Mouse (Mus musculus): ENCODE measurements around the gene Akt1. TPM values are rescaled to one million over a fixed set of nuclear protein-coding genes. Genes with fewer than 3 reads are reported as not detected.
A peak's percentile ranks its signal among the peaks of the same experiment; 100 is the strongest.

Gene Akt1
- total RNA-seq, 2 experiments from 2014 or later = 352 to 392 TPM

- DNase-seq = peak; percentile 70
Observed at GRCm38 (mm10) chr12:112660576-112661326, 13.9 kb downstream of the Akt1 start.

DNA sequence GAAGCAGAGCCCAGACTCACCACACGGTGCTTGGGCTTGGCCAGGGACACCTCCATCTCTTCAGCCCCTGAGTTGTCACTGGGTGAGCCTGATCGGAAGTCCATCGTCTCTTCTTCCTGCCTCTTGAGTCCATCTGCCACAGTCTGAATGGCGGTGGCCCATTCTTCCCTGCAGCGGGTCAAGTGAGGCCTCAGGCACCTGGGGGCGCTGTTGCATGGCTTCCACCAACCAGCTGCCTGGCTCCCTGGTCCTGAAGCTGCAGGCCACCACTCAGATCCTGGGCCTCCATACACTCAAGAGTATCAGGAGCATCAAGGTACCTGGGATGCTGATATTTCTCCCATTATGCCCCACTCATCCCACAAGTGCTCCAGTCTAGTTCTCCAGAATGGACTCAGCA, 15.6 kb downstream of the Akt1 start:
- DNase-seq = peak; percentile 88

DNA sequence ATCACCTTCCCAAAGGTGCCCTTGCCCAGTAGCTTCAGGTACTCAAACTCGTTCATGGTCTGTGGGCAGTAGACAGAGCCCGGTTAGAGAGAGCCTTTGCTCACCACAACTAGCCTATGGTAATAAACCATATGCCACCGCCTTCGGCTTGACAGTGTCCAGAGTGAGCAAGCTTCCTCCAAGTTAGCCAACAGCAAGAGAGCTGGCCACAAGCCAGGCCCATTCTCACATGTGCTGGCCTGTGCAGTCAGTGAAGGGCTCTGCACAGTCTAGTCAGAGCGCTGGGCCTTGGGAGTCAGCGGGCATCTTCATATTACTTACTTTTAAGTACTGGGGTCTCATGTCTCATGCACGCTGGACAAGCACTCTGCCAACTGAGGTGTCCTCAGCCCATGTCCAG, 16.1 kb downstream of the Akt1 start:
- peak; percentile 51 for DNase-seq

DNA sequence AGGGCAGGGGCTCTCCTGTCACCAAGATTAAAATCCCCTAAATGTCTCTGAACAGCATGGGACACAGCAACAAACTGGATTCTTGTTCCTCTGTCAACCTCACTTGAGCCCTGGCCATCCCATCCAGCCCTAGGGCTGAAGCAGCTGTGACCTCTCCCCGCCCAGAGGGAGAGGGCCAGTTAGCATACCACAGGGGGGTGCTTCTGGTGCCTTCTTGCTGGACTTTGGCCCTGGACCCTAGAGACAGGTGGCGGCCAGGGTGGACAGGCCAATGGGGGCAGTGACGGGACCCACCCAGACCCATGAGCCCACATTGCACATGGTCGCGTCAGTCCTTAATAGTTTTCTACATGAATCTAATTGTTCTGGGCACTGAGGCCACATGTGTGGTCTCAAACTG, 20.6 kb downstream of the Akt1 start:
- no peak for DNase-seq

DNA sequence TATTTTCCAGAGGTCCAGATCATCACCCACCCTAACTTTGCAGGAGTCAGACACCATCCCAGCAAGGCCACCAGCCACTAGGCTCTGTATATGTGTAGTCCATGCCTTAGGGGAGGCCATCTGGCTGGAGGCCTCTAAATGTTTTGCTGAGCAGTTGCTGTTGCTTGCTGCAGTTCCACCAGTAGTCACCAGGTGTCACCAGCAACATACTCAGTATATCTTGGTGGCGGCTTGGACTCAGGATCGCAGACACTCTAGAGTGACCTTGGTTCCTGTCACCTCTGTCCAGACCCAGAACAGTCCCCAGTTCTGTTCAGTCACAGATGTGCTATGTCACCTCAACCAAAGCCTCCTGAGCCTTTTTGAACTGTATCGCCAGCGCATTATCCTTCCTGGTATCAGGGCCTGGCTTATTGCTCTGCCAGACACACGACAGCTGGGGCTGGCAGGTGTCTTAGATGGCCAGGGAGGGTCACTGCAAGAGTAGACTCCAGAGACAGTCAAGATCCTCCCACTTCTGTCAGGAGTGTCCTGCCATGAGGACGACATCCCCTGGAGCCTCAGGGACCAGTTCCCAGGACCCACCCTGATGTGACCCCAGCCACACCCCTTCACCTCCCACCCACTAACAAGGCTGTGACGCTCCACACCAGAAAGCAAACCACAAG, 21.4 kb downstream of the Akt1 start:
- peak; percentile 94 for DNase-seq

- no peak for DNase-seq
Observed at GRCm38 (mm10) chr12:112651778-112652439, 22.8 kb downstream of the Akt1 start.

- no peak for DNase-seq
Observed at GRCm38 (mm10) chr12:112648081-112648480, 26.6 kb downstream of the Akt1 start.

- DNase-seq = no peak
Observed at GRCm38 (mm10) chr12:112646139-112646538, 28.5 kb downstream of the Akt1 start.

- DNase-seq = peak; percentile 55
Observed at GRCm38 (mm10) chr12:112644855-112645506, 29.7 kb downstream of the Akt1 start.

- peak; percentile 99 for DNase-seq
Observed at GRCm38 (mm10) chr12:112644180-112644854, 30.4 kb downstream of the Akt1 start, which contains the start of gene Siva1. Gene Siva1, plus strand, starts transcription at chr12:112644679.

DNA sequence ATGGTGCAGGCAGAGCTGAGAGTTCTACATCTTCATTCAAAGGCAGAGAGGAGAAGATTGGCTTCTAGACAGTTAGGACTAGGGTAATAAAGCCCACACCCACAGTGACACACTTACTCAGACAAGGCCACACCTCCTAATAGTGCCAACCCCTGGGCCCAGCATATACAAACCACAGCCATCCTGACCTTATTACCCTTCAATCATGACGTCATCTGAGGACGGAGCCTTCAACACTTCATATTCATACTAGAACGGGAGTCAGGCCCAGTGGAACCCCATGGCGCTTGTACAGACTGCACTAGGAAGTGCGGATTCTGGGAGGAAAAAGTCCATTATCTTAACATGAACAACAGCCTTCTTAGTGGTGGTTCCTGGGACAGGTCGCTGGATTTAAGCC, 31.6 kb downstream of the Akt1 start:
- no peak for DNase-seq

DNA sequence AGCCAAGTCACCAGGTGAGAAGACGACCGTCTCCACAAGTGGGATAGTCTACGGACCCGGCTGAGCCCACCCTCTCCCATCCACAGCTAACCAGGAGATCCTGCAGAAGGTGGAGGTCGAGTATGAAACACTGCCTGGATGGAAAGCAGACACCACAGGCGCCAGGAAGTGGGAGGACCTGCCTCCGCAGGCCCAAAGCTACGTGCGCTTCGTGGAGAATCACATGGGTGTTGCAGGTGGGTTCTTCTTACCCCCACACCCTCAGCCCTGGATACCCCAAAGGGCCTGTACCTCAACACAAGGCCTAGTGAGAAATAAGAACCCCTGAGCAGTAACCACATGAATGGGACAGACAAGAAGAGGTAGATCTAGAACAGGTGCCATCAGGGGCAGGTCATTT, 35.2 kb downstream of the Akt1 start:
- no peak for DNase-seq

DNA sequence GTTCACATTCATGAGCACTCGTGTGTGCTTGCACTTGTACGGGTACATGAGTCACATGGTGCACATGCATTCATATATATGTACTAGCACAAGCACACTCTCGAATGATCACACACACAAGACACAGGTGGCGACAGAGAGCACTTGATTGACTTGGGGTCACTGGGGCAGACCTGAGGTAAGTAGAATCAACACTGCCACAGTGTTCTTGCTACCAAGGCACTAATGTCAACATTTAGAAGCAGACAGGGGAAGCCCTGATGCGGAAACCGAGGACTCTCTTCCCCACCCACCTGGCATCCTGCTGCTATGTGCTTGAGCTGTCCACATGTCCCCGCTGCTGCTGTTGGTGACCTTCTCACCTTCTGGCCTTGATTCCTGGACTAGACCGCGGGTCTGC, 41.0 kb downstream of the Akt1 start:
- DNase-seq = no peak

GRCm38 (mm10) chr12:112632907-112633306, 41.8 kb downstream of the Akt1 start:
- DNase-seq = no peak

GRCm38 (mm10) chr12:112632084-112632777, 42.5 kb downstream of the Akt1 start:
- DNase-seq = no peak

GRCm38 (mm10) chr12:112631472-112631871, 43.2 kb downstream of the Akt1 start:
- no peak for DNase-seq

DNA sequence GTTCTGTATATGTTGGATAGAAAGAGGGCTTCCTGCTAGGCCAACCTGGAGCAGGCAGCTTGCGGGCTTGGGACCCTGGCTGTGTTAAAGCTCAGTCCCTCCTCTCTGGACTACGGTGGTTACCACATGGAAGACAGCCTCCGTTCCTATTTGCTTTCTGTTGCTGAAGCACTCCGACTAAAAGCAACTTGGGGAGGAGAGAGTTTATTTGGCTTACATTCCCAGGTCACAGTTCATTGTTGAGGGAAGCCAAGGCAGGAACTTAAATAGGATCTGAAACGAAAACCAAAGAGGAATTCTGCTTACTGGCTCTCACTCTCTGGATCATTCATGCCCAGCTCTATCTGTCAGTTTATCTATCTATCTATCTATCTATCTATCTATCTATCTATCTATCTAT, 43.9 kb downstream of the Akt1 start:
- no peak for DNase-seq

DNA sequence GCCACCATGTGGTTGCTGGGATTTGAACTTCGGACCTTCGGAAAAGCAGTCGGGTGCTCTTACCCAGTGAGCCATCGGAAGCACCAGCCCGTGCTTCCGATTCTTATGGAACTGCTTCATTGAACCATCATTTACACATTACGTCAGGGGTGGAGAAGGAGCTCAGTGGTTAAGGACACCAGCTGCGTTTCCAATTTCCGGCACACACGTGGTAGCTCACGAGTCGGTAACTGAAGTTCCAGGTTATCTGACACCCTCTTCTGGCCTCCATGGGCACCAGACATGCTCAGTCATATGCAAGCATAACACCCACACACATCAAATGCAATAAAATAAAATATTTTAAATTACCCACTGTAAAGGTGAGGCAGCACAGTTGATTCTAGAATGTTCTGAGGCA, 44.7 kb downstream of the Akt1 start:
- no peak for DNase-seq

DNA sequence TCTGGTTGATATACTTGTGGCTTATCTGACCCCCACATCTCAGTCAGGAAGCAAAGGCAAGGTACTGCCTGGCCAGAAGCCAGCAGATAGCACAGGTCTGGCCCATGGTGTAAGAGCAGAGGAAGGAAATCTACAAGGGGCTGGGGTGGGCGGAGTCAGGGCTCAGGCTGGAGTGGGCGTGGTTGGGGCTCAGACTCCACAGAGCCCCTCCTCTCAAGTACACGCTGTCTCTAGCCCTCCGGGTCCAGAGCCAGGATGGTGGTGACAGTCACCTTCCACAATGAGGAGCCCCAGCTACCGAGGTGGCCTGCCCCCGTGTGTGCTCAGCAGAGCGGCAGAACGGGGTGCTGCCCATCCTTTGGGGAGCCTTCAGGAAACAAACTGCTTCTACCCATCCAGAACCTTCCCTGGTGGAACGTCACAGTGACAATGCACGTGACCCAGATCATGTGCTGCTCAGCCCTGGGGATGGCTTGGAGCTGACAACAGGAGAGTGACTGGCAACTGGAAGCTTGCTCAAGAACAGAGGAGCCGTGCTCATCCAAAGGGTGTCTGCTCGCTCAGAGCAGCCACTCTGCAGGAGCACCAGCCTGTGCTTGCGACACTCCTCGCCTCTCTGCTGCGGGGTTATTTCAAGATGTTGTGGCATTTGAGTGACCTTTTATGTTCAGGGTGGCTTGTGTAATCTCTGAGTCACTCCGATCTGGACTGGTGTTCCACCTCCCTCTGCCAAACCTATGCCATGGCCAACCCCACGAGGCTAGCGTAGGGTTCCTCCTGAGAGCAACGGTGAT, 45.6 kb downstream of the Akt1 start:
- DNase-seq = peak; percentile 69

GRCm38 (mm10) chr12:112628197-112628596, 46.5 kb downstream of the Akt1 start:
- DNase-seq = no peak

All from heart, postnatal 4 days (tissue).